Mouse (Mus musculus): ENCODE measurements around the gene Dpf3. TPM values are rescaled to one million over a fixed set of nuclear protein-coding genes. Genes with fewer than 3 reads are reported as not detected.

Dpf3 gene
- polyA plus RNA-seq, 1 experiment from 2014 or later = 1.4 TPM

DNA sequence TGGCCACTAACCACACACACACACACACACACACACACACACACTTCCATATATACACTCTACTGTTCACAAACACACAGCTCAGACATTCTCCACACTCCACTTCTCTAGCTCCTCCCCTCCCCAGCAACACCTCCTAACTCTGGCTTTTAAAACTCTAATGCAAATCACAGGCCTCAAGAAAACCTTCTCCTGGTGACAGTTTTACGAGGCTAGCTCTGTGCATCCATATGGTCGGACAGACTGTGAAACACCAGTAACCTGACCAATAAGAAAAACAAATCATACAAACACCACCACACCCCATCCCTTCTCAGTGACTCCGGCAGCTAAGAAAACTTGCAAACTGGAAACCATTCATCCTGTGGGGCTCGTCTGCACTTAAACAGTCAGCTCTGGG lies 6.1 kb downstream of the Dpf3 start:
- Histone ChIP-seq H3K36me3 (ENCODE audit: insufficient read depth, low read length) (no peaks in the 10 kb centered on the region), H3K27me3 (replicated peaks; ENCODE audit: insufficient read depth, low read length) (peaks cover 10% of the 10 kb centered on the region; the same call in 1 of the 2 replicates), H3K9ac (replicated peaks; ENCODE audit: low read depth) (no peak overlapping the region), H3K4me2 (replicated peaks; ENCODE audit: low read depth, low read length) (no peak overlapping the region), H3K4me1 (ENCODE audit: insufficient read depth, low read depth, low read length) (no peaks in the 10 kb centered on the region; the same call in 1 of the 2 replicates), H3K27ac (ENCODE audit: low read length) (no peak overlapping the region), H3K4me3 (ENCODE audit: low read depth, low read length) (no peak overlapping the region), H3K9me3 (ENCODE audit: low read length) (no peaks in the 10 kb centered on the region)
- TF ChIP-seq EP300 (IDR thresholded peaks at IDR 0.05) = no peak
- no peak for TF ChIP-seq CTCF (IDR thresholded peaks at IDR 0.05)
- WGBS = 47% methylated on average over 4 of the region's 4 CpGs
- DNase-seq (ENCODE audit: low spot score) (no peak), ATAC-seq (no peak)

DNA sequence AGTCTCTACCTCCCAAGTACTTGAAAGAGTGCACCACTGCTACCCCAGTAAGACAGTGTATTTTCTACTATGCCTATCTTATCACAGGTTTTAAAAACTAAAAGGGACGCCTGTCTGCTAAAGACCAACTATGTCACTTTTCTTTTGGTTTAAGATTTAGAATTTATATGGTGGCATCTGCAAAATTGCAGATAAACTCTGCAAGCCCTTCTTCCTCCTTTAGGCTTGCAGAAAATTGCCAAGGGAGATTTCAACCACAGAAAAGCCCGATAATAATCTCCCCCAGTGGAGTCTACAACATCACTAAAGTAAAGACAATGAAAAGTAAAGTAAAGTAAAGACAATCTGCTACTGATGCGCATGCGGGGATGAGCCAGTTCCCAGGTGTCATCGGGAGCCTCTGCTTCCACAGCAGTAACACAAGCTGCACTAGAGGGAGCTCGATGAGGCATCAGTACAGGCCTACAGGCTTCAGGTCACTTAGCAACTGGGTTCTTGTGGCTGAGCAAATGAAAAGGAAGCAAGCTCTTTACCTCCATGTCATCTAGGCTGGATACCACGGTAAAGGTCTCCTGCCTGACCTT lies 7.6 kb downstream of the Dpf3 start:
- Histone ChIP-seq H3K27ac (ENCODE audit: low read length) (no peak overlapping the region), H3K4me2 (replicated peaks; ENCODE audit: low read depth, low read length) (no peak overlapping the region), H3K9ac (replicated peaks; ENCODE audit: low read depth) (no peak overlapping the region), H3K4me1 (ENCODE audit: insufficient read depth, low read depth, low read length) (no peaks in the 10 kb centered on the region), H3K9me3 (ENCODE audit: low read length) (no peaks in the 10 kb centered on the region), H3K27me3 (replicated peaks; ENCODE audit: insufficient read depth, low read length) (peaks cover 3% of the 10 kb centered on the region; the same call in 1 of the 2 replicates), H3K4me3 (ENCODE audit: low read depth, low read length) (no peak overlapping the region), H3K36me3 (ENCODE audit: insufficient read depth, low read length) (no peaks in the 10 kb centered on the region)
- TF ChIP-seq EP300 (IDR thresholded peaks at IDR 0.05) = no peak
- no peak for TF ChIP-seq CTCF (IDR thresholded peaks at IDR 0.05)
- ATAC-seq = no peak
- WGBS = 71% methylated on average over 7 of the region's 7 CpGs
- no peak for DNase-seq (ENCODE audit: low spot score)

DNA sequence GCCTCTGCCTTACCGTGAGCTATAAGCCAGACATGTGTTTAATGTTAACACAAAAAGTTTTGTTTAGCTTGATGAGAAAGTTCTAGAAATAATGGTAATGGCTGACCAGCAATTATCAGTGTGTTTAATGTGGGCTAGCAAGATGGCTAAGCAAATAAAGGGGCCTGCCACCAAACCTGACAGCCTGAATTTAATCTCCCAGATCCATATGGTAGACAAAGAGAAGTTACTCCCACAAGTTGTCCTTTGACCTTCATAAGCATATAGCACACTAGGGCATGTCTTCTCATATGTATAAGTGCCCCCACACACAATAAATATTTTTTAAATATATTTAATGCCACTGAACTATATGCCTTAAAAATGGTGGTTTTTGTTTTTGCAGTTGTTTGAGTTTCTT lies 8.4 kb downstream of the Dpf3 start:
- WGBS = 60% methylated on average over 1 of the region's 1 CpGs
- TF ChIP-seq EP300 (IDR thresholded peaks at IDR 0.05) = no peak
- TF ChIP-seq CTCF (IDR thresholded peaks at IDR 0.05) = no peak
- Histone ChIP-seq H3K4me1 (ENCODE audit: insufficient read depth, low read depth, low read length) (no peaks in the 10 kb centered on the region), H3K4me2 (replicated peaks; ENCODE audit: low read depth, low read length) (no peak overlapping the region), H3K9ac (replicated peaks; ENCODE audit: low read depth) (no peak overlapping the region), H3K27ac (ENCODE audit: low read length) (no peak overlapping the region), H3K9me3 (ENCODE audit: low read length) (no peaks in the 10 kb centered on the region), H3K27me3 (replicated peaks; ENCODE audit: insufficient read depth, low read length) (no peaks in the 10 kb centered on the region; the same call in 1 of the 2 replicates), H3K36me3 (ENCODE audit: insufficient read depth, low read length) (no peaks in the 10 kb centered on the region), H3K4me3 (ENCODE audit: low read depth, low read length) (no peak overlapping the region)
- no peak for DNase-seq (ENCODE audit: low spot score)
- no peak for ATAC-seq

DNA sequence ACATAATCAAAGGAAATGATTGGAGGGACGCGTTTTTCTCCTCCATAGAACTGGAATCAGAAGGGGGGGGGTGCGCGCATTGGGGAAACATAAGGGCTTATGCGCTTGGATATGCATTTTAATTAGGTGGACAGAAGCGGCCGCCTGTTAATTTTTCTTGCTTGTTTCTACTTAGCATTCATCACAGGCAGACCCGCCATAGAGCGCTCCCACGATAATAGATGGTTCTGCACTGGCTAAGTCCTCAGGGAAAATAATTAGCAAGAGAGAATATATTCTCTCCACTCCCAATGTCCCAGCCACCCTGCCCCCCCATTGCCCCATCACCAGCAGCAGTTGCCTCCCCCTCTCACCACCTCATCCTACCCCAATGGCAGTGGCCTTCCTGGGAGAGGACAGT lies 11.2 kb downstream of the Dpf3 start:
- no peak overlapping the region for H3K4me2 ChIP-seq (replicated peaks; ENCODE audit: low read depth, low read length)
- TF ChIP-seq EP300 (IDR thresholded peaks at IDR 0.05) = no peak
- TF ChIP-seq CTCF (IDR thresholded peaks at IDR 0.05) = no peak
- H3K9me3 ChIP-seq (ENCODE audit: low read length) = no peaks in the 10 kb centered on the region
- H3K36me3 ChIP-seq (ENCODE audit: insufficient read depth, low read length) = no peaks in the 10 kb centered on the region
- no peak for DNase-seq (ENCODE audit: low spot score)
- no peak overlapping the region for H3K27ac ChIP-seq (ENCODE audit: low read length)
- WGBS = 88% methylated on average over 10 of the region's 10 CpGs
- no peak overlapping the region for H3K4me3 ChIP-seq (ENCODE audit: low read depth, low read length)
- H3K4me1 ChIP-seq (ENCODE audit: insufficient read depth, low read depth, low read length) = no peaks in the 10 kb centered on the region
- no peak overlapping the region for H3K9ac ChIP-seq (replicated peaks; ENCODE audit: low read depth)
- no peak for ATAC-seq
- H3K27me3 ChIP-seq (replicated peaks; ENCODE audit: insufficient read depth, low read length) = no peaks in the 10 kb centered on the region

DNA sequence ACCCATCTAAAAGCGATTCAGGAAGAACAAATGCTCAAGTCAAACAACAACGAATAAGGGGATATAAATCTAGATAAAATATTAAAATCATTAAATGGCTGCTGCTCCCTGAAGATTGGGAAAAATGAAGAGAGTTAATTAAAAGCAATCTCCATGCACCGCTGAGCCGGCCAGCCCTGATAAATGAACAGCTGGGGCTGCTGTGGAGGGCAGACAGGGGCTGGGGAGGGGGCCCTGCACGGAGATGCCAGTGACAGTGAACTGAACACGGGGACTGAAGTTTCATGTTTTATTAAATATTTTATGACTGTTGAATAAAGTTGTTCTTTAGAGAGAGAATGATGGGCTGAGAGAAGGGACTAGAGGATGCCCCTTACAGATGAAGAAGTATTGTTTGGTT lies 12.1 kb downstream of the Dpf3 start:
- H3K27ac ChIP-seq (ENCODE audit: low read length) = no peak overlapping the region
- no peak overlapping the region for H3K4me3 ChIP-seq (ENCODE audit: low read depth, low read length)
- H3K9me3 ChIP-seq (ENCODE audit: low read length) = no peaks in the 10 kb centered on the region
- H3K36me3 ChIP-seq (ENCODE audit: insufficient read depth, low read length) = no peaks in the 10 kb centered on the region
- no peak overlapping the region for H3K4me2 ChIP-seq (replicated peaks; ENCODE audit: low read depth, low read length)
- no peak for TF ChIP-seq CTCF (IDR thresholded peaks at IDR 0.05)
- no peak for TF ChIP-seq EP300 (IDR thresholded peaks at IDR 0.05)
- H3K4me1 ChIP-seq (ENCODE audit: insufficient read depth, low read depth, low read length) = no peaks in the 10 kb centered on the region
- DNase-seq (ENCODE audit: low spot score) (no peak), ATAC-seq (no peak)
- 42% methylated on average over 6 of the region's 6 CpGs for WGBS
- no peaks in the 10 kb centered on the region for H3K27me3 ChIP-seq (replicated peaks; ENCODE audit: insufficient read depth, low read length)
- no peak overlapping the region for H3K9ac ChIP-seq (replicated peaks; ENCODE audit: low read depth)

DNA sequence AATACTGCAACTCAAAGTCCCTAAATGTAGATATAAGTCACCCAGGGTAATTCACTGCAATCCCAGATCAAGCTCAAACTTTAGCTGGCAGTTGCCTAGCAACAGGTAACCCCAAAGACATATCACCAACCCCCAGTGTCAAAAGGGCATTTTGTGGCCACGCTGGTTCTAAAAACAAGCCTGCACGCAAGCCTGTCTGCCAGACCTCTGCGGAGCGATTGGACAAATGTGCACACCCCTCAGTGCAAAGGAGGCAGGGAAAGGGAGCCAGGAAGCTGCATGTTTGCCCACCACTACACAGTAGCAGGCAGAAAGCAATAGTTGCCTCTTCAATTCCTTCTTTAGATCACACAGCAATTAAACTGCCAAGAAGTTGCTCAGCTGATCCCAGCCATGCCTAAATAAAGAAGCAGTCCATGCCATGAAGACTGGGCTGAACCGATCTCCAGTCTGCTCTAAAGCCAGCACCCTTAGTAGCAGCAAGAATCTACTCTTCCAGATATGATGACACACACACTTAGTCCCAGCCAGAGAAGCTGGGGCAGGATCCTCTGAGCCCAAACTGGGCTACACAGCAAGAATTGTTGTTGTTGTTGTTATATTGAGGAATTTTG lies 13.4 kb downstream of the Dpf3 start:
- no peaks in the 10 kb centered on the region for H3K9me3 ChIP-seq (ENCODE audit: low read length)
- H3K27me3 ChIP-seq (replicated peaks; ENCODE audit: insufficient read depth, low read length) = no peaks in the 10 kb centered on the region
- WGBS = 26% methylated on average over 5 of the region's 5 CpGs
- DNase-seq (ENCODE audit: low spot score) = no peak
- H3K4me2 ChIP-seq (replicated peaks; ENCODE audit: low read depth, low read length) = no peak overlapping the region
- no peak overlapping the region for H3K4me3 ChIP-seq (ENCODE audit: low read depth, low read length)
- no peak for TF ChIP-seq EP300 (IDR thresholded peaks at IDR 0.05)
- TF ChIP-seq CTCF (IDR thresholded peaks at IDR 0.05) = no peak
- no peaks in the 10 kb centered on the region for H3K4me1 ChIP-seq (ENCODE audit: insufficient read depth, low read depth, low read length)
- H3K9ac ChIP-seq (replicated peaks; ENCODE audit: low read depth) = no peak overlapping the region
- ATAC-seq = no peak
- H3K27ac ChIP-seq (ENCODE audit: low read length) = no peak overlapping the region
- H3K36me3 ChIP-seq (ENCODE audit: insufficient read depth, low read length) = no peaks in the 10 kb centered on the region
